Mouse (Mus musculus): ENCODE measurements around the gene Cpt1a. TPM values are rescaled to one million over a fixed set of nuclear protein-coding genes. Genes with fewer than 3 reads are reported as not detected.

Gene Cpt1a
- polyA plus RNA-seq (2012; ENCODE audit: insufficient read depth, insufficient read length, low replicate concordance, missing spikeins), result not detected in 2 replicates

DNA sequence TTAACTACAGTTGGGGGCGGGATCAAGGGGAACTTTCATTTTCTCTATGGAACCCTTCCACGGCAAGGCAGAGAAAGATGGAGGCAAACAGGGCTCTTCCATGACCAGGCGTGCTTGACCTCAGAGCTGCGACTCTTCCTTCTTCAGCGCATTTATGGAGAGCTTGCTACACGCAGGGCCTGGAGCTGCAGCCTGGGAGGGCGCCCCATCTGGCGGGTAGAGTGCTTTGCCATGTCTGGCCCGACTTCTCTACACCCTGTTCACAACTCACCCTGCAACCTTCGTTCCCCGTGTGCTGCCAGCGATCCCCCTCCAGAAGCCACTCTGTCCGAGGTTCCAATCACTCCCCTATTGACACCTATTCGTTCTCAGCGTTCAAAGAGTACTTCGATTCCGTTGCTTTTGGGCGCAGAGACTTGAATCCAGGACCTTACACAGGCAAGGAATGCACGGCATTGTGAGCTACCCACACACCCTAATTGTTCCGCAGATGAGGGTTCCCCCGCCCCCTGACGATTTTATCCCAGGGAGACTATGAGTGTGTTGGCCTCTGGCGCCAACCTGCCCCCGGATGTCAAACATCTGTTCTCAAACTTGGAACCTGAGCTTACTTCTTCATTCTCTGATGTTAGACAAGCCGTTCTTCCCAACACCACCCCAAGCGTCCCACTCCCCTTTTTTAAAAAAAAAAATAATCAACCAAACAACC lies at the start of gene Cpt1a:
Cpt1a (plus strand) TSS at position 74 of the 709 bp plus-strand sequence.
- Histone ChIP-seq H3K4me1 (ENCODE audit: control insufficient read depth, insufficient read depth, low read length) (peaks cover 31% of the 10 kb centered on the region), H3K27ac (ENCODE audit: insufficient read depth, low read depth, low read length) (no peak within 1 kb of the TSS), H3K4me3 (ENCODE audit: insufficient read depth, low read depth, low read length) (peak within 1 kb of the TSS; percentile 55)
- WGBS, result 6% methylated on average over 26 of the region's 26 CpGs
- TF ChIP-seq CTCF (IDR thresholded peaks at IDR 0.05; ENCODE audit: insufficient read depth, low read depth, low read length), result 0 out of 2 replicates have a peak, but pooled peaks have one; percentile 16
- TF ChIP-seq POLR2A (IDR thresholded peaks at IDR 0.05; ENCODE audit: insufficient read depth, low read depth, low read length), result no peak

- H3K27ac ChIP-seq (ENCODE audit: insufficient read depth, low read depth, low read length), result no peak overlapping the region
- no peak for TF ChIP-seq CTCF (IDR thresholded peaks at IDR 0.05; ENCODE audit: insufficient read depth, low read depth, low read length)
- TF ChIP-seq POLR2A (IDR thresholded peaks at IDR 0.05; ENCODE audit: insufficient read depth, low read depth, low read length), result no peak
- H3K4me3 ChIP-seq (ENCODE audit: insufficient read depth, low read depth, low read length), result no peak overlapping the region
- no peaks in the 10 kb centered on the region for H3K4me1 ChIP-seq (ENCODE audit: control insufficient read depth, insufficient read depth, low read length)
- 94% methylated on average over 9 of the region's 9 CpGs for WGBS
These were observed 48.8 kb upstream of the Cpt1a start for GRCm38 (mm10) chr19:3273331-3273730.

DNA sequence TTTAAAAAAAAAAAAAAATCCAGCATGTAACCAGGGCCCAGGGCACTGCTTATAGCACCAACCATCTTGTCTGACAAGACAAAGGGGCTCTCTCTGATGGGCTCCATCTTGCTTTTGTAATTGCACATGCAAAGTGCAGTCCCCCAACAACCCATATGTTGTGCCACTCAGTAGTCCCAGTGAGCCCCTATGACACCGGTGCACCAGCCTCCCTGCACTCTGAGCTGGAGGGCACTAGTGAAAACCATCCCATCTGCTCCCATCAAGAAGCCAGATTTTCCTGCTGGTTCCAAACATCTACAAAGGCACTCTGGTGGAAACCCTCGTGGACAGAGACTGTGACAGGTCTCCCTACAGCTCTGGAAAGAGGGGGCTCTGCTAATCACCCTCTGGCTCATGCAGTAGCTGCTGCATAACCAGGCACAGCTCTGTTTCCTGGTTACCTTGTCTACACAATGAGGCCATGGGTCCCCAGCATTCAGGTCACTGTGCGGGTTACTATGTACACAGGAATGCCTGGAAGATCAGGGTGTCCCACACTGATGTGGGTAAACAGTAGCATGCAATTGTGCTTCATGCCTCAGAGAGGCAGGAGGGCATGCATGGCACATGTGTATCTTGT lies 46.3 kb upstream of the Cpt1a start:
- no peaks in the 10 kb centered on the region for H3K4me1 ChIP-seq (ENCODE audit: control insufficient read depth, insufficient read depth, low read length)
- 87% methylated on average over 3 of the region's 3 CpGs for WGBS
- no peak for TF ChIP-seq POLR2A (IDR thresholded peaks at IDR 0.05; ENCODE audit: insufficient read depth, low read depth, low read length)
- no peak for TF ChIP-seq CTCF (IDR thresholded peaks at IDR 0.05; ENCODE audit: insufficient read depth, low read depth, low read length)
- H3K4me3 ChIP-seq (ENCODE audit: insufficient read depth, low read depth, low read length), result no peak overlapping the region
- H3K27ac ChIP-seq (ENCODE audit: insufficient read depth, low read depth, low read length), result no peak overlapping the region

- no peak overlapping the region for H3K27ac ChIP-seq (ENCODE audit: insufficient read depth, low read depth, low read length)
- TF ChIP-seq CTCF (IDR thresholded peaks at IDR 0.05; ENCODE audit: insufficient read depth, low read depth, low read length), result no peak
- TF ChIP-seq POLR2A (IDR thresholded peaks at IDR 0.05; ENCODE audit: insufficient read depth, low read depth, low read length), result no peak
- peaks cover 4% of the 10 kb centered on the region; the same call in 1 of the 2 replicates for H3K4me1 ChIP-seq (ENCODE audit: control insufficient read depth, insufficient read depth, low read length)
- peak overlapping the region; percentile 87; the same call in 1 of the 2 replicates for H3K4me3 ChIP-seq (ENCODE audit: insufficient read depth, low read depth, low read length)
- 70% methylated on average over 4 of the region's 4 CpGs for WGBS
These were observed 40.2 kb upstream of the Cpt1a start for GRCm38 (mm10) chr19:3281886-3282285.

DNA sequence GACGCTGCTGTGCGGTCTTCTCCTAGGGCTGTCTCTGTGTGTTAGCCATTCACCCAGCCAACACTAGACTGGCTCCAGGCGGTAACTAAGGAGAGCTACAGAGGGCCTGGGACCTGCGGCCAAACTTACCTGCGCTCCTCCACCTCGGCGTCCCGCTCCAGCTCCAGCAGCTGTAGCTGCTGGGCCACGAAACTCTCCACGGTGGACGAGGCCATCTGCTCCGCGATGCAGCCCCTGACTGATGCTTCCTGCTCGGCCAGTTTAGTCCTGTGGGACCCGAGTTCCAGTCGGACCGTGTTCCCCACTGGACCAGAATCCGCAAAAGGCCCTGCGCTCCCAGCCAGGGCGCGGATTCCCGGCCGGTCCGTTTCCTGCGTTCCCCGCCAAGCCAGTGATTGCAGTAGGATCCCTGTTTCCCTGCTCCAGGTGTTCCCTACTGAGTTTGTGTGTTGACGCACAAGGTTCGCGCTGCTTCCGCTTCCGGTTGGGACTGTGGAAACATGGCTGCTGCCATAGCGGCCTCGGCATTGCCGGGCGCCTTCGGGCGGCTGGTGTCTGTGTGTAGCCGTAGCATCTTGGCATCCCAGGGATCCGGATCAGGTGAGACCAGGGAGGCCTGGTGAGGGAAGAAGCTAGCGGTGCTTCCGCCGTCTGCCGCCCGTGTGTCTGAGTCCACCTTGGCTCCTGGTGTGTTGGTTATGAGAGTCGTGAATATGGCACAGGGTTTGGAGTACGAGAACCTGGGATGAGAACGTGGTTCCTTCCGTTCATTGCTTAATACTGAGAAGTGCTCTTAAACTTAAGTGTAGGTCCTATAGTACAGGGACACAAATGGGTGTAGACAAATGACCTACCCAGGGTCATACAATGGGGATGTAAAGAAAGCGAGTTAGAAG lies 39.3 kb upstream of the Cpt1a start, which contains the start of the genes Mrpl21 and Ighmbp2:
Mrpl21 (plus strand) TSS at position 330 of the 896 bp plus-strand sequence.
Ighmbp2 (minus strand) TSS at position 446 of the 896 bp plus-strand sequence.
- TF ChIP-seq POLR2A (IDR thresholded peaks at IDR 0.05; ENCODE audit: insufficient read depth, low read depth, low read length) (peak; percentile 65), CTCF (IDR thresholded peaks at IDR 0.05; ENCODE audit: insufficient read depth, low read depth, low read length) (no peak)

DNA sequence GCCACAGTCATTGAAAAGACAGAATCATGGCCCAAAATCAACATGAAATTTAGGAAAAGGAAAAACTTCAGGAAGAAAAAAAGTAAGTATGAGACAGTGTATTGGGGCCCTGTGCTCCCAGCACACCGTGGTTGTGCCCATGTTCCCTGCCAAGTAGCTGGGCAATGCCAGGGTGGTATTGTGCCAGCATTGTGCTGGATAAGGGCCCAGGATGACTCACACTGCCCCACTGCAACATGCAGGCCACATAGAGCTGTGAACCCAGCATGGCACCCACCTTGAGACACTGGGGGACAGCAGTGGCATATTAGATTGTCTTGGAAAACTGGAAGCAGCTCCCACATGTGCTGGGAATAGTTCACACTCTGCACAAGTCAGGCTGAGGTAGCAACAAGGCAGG lies 33.1 kb upstream of the Cpt1a start:
- Histone ChIP-seq H3K4me3 (ENCODE audit: insufficient read depth, low read depth, low read length) (no peak overlapping the region), H3K27ac (ENCODE audit: insufficient read depth, low read depth, low read length) (no peak overlapping the region), H3K4me1 (ENCODE audit: control insufficient read depth, insufficient read depth, low read length) (no peaks in the 10 kb centered on the region)
- 13% methylated on average over 1 of the region's 1 CpGs for WGBS
- no peak for TF ChIP-seq CTCF (IDR thresholded peaks at IDR 0.05; ENCODE audit: insufficient read depth, low read depth, low read length)
- TF ChIP-seq POLR2A (IDR thresholded peaks at IDR 0.05; ENCODE audit: insufficient read depth, low read depth, low read length), result no peak

More for the DNA sequence above, 39.3 kb upstream of the Cpt1a start, which contains the start of the genes Mrpl21 and Ighmbp2:
- WGBS, result under 1% methylated on average over 49 of the region's 49 CpGs
- Histone ChIP-seq H3K27ac (ENCODE audit: insufficient read depth, low read depth, low read length) (peak within 1 kb of the TSS; percentile 34; the same call in 1 of the 2 replicates), H3K4me1 (ENCODE audit: control insufficient read depth, insufficient read depth, low read length) (peaks cover 4% of the 10 kb centered on the region; the same call in 1 of the 2 replicates), H3K4me3 (ENCODE audit: insufficient read depth, low read depth, low read length) (peak within 1 kb of the TSS; percentile 87)

- 46% methylated on average over 2 of the region's 2 CpGs for WGBS
- H3K27ac ChIP-seq (ENCODE audit: insufficient read depth, low read depth, low read length), result no peak overlapping the region
- no peak for TF ChIP-seq POLR2A (IDR thresholded peaks at IDR 0.05; ENCODE audit: insufficient read depth, low read depth, low read length)
- TF ChIP-seq CTCF (IDR thresholded peaks at IDR 0.05; ENCODE audit: insufficient read depth, low read depth, low read length), result peak; percentile 72
- no peaks in the 10 kb centered on the region for H3K4me1 ChIP-seq (ENCODE audit: control insufficient read depth, insufficient read depth, low read length)
- no peak overlapping the region for H3K4me3 ChIP-seq (ENCODE audit: insufficient read depth, low read depth, low read length)
These were observed 30.1 kb upstream of the Cpt1a start for GRCm38 (mm10) chr19:3292028-3292427.

DNA sequence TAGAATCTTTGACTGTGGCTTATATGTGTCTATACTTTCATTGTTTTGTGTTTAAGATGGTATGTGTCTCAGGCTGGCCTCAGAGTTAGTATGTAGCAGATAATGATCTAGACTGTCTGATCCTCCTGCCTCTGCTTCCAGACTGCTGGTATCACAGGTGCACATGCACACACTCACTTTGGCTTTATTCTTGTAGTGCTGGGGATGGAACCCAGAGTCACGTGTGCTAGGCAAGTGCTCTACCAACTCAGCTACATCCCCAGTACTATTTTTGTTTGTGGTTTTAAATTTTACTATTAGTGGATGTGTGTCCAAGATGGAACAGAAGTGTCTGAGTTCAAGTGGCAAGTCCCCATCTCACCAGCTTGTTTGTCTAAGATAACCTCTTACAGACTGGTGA lies 29.1 kb upstream of the Cpt1a start:
- TF ChIP-seq CTCF (IDR thresholded peaks at IDR 0.05; ENCODE audit: insufficient read depth, low read depth, low read length) (no peak), POLR2A (IDR thresholded peaks at IDR 0.05; ENCODE audit: insufficient read depth, low read depth, low read length) (no peak)

More for the DNA sequence above, 29.1 kb upstream of the Cpt1a start:
- Histone ChIP-seq H3K4me3 (ENCODE audit: insufficient read depth, low read depth, low read length) (no peak overlapping the region), H3K27ac (ENCODE audit: insufficient read depth, low read depth, low read length) (no peak overlapping the region), H3K4me1 (ENCODE audit: control insufficient read depth, insufficient read depth, low read length) (no peaks in the 10 kb centered on the region)
- WGBS, result 100% methylated on average over 1 of the region's 1 CpGs

Data from olfactory bulb, adult 2 months (tissue).